Mouse (Mus musculus) hindbrain, embryonic 13.5 days (tissue): ENCODE data around the gene Eif4g3. TPM values are rescaled to one million over a fixed set of nuclear protein-coding genes. Genes with fewer than 3 reads are reported as not detected.
A peak's percentile ranks its signal among the peaks of the same experiment; 100 is the strongest.

ENCODE experiments used
- ATAC-seq: fragments of 200-750 bp; cut with Nextera tagmentation; 2 replicates; pipeline ENCODE4 v1.8.0; 2017; ENCODE audit warnings: moderate TSS enrichment; ENCODE audit not compliant: low FRiP score
- H3K27ac ChIP-seq: fragments of 300-500 bp; sonication (generic); 2 replicates; pipeline ENCODE4 v1.5.1; 2015; ENCODE audit warnings: inconsistent platforms, mild to moderate bottlenecking, moderate library complexity
- H3K27me3 ChIP-seq: fragments of 300-500 bp; sonication (generic); 2 replicates; pipeline ENCODE4 v1.6.1; 2015; ENCODE audit warnings: mild to moderate bottlenecking, inconsistent platforms
- H3K36me3 ChIP-seq: fragments of 300-500 bp; sonication (generic); 2 replicates; pipeline ENCODE4 v1.6.1; 2015; ENCODE audit warnings: mild to moderate bottlenecking, inconsistent platforms
- H3K4me1 ChIP-seq: fragments of 300-500 bp; sonication (generic); replicated peaks from 2 replicates; pipeline ENCODE4 v1.6.1; 2015; ENCODE audit warnings: inconsistent platforms
- H3K4me2 ChIP-seq: fragments of 300-500 bp; sonication (generic); 2 replicates; pipeline ENCODE4 v1.6.1; 2015; ENCODE audit warnings: inconsistent platforms, mild to moderate bottlenecking, moderate library complexity
- H3K4me3 ChIP-seq: fragments of 300-500 bp; sonication (generic); 2 replicates; pipeline ENCODE4 v1.5.1; 2015; ENCODE audit warnings: mild to moderate bottlenecking, inconsistent platforms
- H3K9ac ChIP-seq: fragments of 300-500 bp; sonication (generic); 2 replicates; pipeline ENCODE4 v1.6.1; 2015; ENCODE audit warnings: mild to moderate bottlenecking, inconsistent platforms
- H3K9me3 ChIP-seq: fragments of 300-500 bp; sonication (generic); 2 replicates; pipeline ENCODE4 v1.6.1; 2016; ENCODE audit warnings: inconsistent platforms
- WGBS: fragments of 180-500 bp; shearing (Covaris S2); methylation state at CpG from one replicate; pipeline ENCODE4 v1.1.7; 2015; 5-methylcytosine and 5-hydroxymethylcytosine counted together
- microRNA-seq: library from miRNA; unstranded; fragments of <30 nt; microRNA quantifications from one replicate; pipeline ENCODE4, GENCODE M21; 2016
- polyA plus RNA-seq: library from polyadenylated mRNA; unstranded; fragments of >200 nt; fragmentation: Nextera tagmentation; extraction: Ambion mirVana; gene quantifications from 2 replicates; pipeline ENCODE4 v1.2.1, GENCODE M21; 2015

Eif4g3 gene
- polyA plus RNA-seq, 1 experiment from 2014 or later, result 48.7 TPM

- 87% methylated on average over 5 of the region's 5 CpGs for WGBS
- Histone ChIP-seq H3K4me2 (no peak overlapping the region), H3K9me3 (no peaks in the 10 kb centered on the region), H3K27ac (no peak overlapping the region), H3K36me3 (peaks cover 56% of the 10 kb centered on the region), H3K9ac (no peak overlapping the region), H3K4me3 (no peak overlapping the region), H3K4me1 (peaks cover 37% of the 10 kb centered on the region), H3K27me3 (no peaks in the 10 kb centered on the region)
- no peak for ATAC-seq
Observed at GRCm38 (mm10) chr4:138222396-138222795, 229.6 kb downstream of the Eif4g3 start.

GRCm38 (mm10) chr4:138223623-138224022, 230.8 kb downstream of the Eif4g3 start:
- Histone ChIP-seq H3K36me3 (peaks cover 65% of the 10 kb centered on the region), H3K9ac (no peak overlapping the region), H3K27ac (no peak overlapping the region), H3K4me3 (no peak overlapping the region), H3K27me3 (no peaks in the 10 kb centered on the region), H3K9me3 (no peaks in the 10 kb centered on the region), H3K4me1 (peaks cover 26% of the 10 kb centered on the region), H3K4me2 (no peak overlapping the region)
- 89% methylated on average over 10 of the region's 10 CpGs for WGBS
- ATAC-seq, result no peak

DNA sequence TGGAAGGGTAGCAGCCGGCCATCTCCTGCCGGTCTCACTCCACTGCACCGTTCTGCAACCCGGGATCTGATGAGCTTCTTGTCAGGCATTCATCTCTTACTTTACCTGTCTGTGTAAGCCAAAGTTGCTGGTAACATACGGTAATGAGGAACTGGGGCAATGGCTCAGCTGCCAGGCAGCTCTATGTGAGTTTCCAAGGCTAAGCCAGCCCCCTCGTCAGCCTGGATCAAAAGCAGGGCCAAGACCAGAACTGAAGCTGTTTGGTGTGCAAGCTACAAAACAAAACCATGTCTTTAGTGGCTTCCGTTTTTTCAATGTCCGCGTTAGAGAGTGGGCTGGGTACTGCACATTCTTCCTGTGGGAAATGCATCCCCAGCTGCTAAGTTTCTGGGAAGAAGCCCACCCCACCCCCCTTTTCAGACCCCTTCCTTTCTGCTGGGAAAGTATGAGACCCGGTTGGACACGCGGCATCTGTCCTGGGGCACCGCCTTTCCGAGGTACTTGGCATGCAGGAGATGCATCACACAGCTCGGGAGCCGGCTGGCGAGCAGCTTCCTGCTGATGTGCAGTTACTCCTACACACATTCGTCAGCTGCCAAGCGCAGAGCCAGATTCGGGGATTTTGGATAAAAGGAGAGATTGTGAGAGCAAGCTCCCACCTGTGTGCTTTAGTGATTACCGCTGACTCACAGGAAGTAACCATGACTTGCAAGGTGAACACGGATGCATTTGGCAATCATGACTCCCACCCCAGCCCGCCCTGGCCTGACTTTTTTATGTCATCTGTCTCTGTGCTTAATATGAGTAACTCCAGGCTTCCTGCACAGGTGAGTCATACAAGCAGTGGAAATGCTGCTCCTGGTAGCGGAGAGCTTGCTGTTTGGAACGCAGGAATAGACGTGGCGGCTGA, 254.2 kb downstream of the Eif4g3 start:
- H3K4me2 ChIP-seq, result no peak overlapping the region
- H3K9me3 ChIP-seq, result no peaks in the 10 kb centered on the region
- H3K4me1 ChIP-seq, result peaks cover 31% of the 10 kb centered on the region
- ATAC-seq, result no peak
- H3K4me3 ChIP-seq, result no peak overlapping the region
- H3K27me3 ChIP-seq, result peaks cover 12% of the 10 kb centered on the region; the same call in 1 of the 2 replicates
- 58% methylated on average over 27 of the region's 27 CpGs for WGBS
- H3K27ac ChIP-seq, result peak overlapping the region; percentile 66; the same call in 1 of the 2 replicates
- 0 out of 2 replicates have a peak overlapping the region, but pooled peaks have one; percentile 20 for H3K9ac ChIP-seq
- H3K36me3 ChIP-seq, result peaks cover 58% of the 10 kb centered on the region

GRCm38 (mm10) chr4:138250088-138250960, 257.5 kb downstream of the Eif4g3 start, which contains the start of the genes Sh2d5 and Kif17:
Gene Sh2d5 (plus strand): TSS chr4:138250403.
Gene Kif17 (plus strand): TSS chr4:138250435.
- peak; percentile 93 for ATAC-seq
- peak within 1 kb of the TSS; percentile 92 for H3K4me2 ChIP-seq
- under 1% methylated on average over 74 of the region's 74 CpGs for WGBS
- H3K4me1 ChIP-seq, result peaks cover 43% of the 10 kb centered on the region
- no peaks in the 10 kb centered on the region for H3K9me3 ChIP-seq
- peak within 1 kb of the TSS; percentile 78 for H3K9ac ChIP-seq
- peak within 1 kb of the TSS; percentile 81 for H3K27ac ChIP-seq
- H3K36me3 ChIP-seq, result peaks cover 26% of the 10 kb centered on the region
- peaks cover 40% of the 10 kb centered on the region for H3K27me3 ChIP-seq
- peak within 1 kb of the TSS; percentile 62 for H3K4me3 ChIP-seq

- no peak for ATAC-seq
Observed at GRCm38 (mm10) chr4:138251819-138252218, 259.0 kb downstream of the Eif4g3 start.

DNA sequence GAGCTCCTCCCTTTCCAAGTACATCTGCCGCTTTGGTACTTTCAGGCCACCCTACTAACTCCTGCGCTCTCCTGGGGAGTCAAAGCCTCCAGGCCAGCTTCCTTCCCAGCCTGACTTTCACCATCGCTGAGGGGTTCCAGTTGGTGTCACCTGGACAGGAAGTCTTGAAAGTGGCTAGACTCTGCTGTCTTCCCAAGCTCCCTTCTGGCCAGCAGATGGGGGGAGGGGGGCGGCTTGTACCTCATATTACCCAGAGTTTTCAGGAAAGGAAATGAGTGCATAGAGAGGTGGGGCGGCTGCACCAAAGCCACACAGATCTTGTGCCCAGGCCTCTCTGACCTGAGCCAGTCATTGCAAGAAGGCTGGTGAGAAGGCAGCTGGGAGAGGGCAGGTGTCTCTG, 259.4 kb downstream of the Eif4g3 start:
- no peak for ATAC-seq
- Histone ChIP-seq H3K9ac (peak overlapping the region; percentile 78), H3K9me3 (no peaks in the 10 kb centered on the region), H3K4me3 (peak overlapping the region; percentile 62), H3K27me3 (peaks cover 44% of the 10 kb centered on the region), H3K4me2 (peak overlapping the region; percentile 92), H3K27ac (peak overlapping the region; percentile 13; the same call in 1 of the 2 replicates), H3K36me3 (peaks cover 13% of the 10 kb centered on the region), H3K4me1 (peaks cover 40% of the 10 kb centered on the region)
- 13% methylated on average over 5 of the region's 5 CpGs for whole genome bisulfite sequencing

More at GRCm38 (mm10) chr4:138251819-138252218, 259.0 kb downstream of the Eif4g3 start:
- H3K4me2 ChIP-seq, result peak overlapping the region; percentile 92
- under 1% methylated on average over 14 of the region's 14 CpGs for WGBS
- H3K36me3 ChIP-seq, result peaks cover 13% of the 10 kb centered on the region
- no peaks in the 10 kb centered on the region for H3K9me3 ChIP-seq
- H3K27me3 ChIP-seq, result peaks cover 44% of the 10 kb centered on the region
- peak overlapping the region; percentile 13 for H3K27ac ChIP-seq
- H3K4me3 ChIP-seq, result peak overlapping the region; percentile 62
- peaks cover 43% of the 10 kb centered on the region for H3K4me1 ChIP-seq
- H3K9ac ChIP-seq, result peak overlapping the region; percentile 78

DNA sequence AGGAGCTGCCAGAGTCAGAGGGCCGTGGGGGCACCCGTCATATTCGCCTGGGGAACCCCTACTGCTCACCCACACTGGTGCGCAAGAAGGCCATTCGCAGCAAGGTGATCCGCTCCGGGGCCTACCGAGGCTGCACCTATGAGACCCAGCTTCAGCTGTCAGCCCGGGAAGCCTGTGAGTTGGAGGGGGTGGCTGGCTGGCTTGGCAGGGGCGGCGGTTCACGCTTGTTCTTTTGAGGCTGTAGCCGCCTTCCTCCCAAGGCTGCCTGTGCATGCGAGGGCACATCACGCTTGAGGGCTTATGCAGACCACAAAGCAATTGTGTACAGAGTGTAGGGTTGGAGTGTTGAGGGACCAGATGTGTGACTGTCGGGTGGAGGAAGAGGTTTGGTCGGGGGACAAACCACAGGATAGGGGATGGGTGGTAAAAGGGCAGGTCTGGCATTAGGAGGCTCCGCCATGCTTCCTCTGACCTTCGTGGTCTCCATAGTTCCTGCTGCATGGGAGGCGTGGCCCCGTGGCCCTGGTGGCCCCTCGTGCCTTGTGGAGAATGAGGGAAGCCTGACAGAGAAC, 264.4 kb downstream of the Eif4g3 start:
- Histone ChIP-seq H3K27ac (no peak overlapping the region), H3K9ac (no peak overlapping the region), H3K4me2 (no peak overlapping the region), H3K27me3 (peaks cover 56% of the 10 kb centered on the region), H3K4me3 (no peak overlapping the region), H3K4me1 (peaks cover 21% of the 10 kb centered on the region), H3K9me3 (no peaks in the 10 kb centered on the region), H3K36me3 (peaks cover 22% of the 10 kb centered on the region)
- ATAC-seq, result no peak
- 86% methylated on average over 22 of the region's 22 CpGs for WGBS

Small RNAs within 50 kb of the gene (microRNA-seq; reads per million reads assigned to microRNA genes)
- not detected for gene Mir6399

Other genes starting within 250 kb of the Eif4g3 start
- gene Alpl, start 196.6 kb upstream of the Eif4g3 start, polyA plus RNA-seq, result 6.9 and 10.2 TPM in 2 replicates
- gene Ece1, start 130.8 kb upstream of the Eif4g3 start, polyA plus RNA-seq, result 20.2 and 22.8 TPM in 2 replicates
- 220 and 233 TPM in 2 replicates for gene Hp1bp3, start 223.3 kb downstream of the Eif4g3 start, polyA plus RNA-seq